Mouse (Mus musculus): ENCODE measurements around the gene Timp3.

The Timp3 gene

GRCm38 (mm10) chr10:86300293-86301116, at the start of gene Timp3:
TSS of gene Timp3 (plus strand) at chr10:86300372.
- peak in 1 of 2 experiments; percentile 63 for DNase-seq (ENCODE audit: low spot score in 2 of 2)

- DNase-seq (ENCODE audit: low spot score in 2 of 2), result no peak
Measured at GRCm38 (mm10) chr10:86256221-86256620, 44.0 kb upstream of the Timp3 start.

- no peak for DNase-seq (ENCODE audit: low spot score in 2 of 2)
Measured at GRCm38 (mm10) chr10:86257045-86257444, 43.1 kb upstream of the Timp3 start.

GRCm38 (mm10) chr10:86258046-86258445, 42.1 kb upstream of the Timp3 start:
- no peak for DNase-seq (ENCODE audit: low spot score in 2 of 2)

- no peak for DNase-seq (ENCODE audit: low spot score in 2 of 2)
Measured at GRCm38 (mm10) chr10:86258992-86259391, 41.2 kb upstream of the Timp3 start.

GRCm38 (mm10) chr10:86261725-86262124, 38.4 kb upstream of the Timp3 start:
- no peak for DNase-seq (ENCODE audit: low spot score in 2 of 2)

- no peak for DNase-seq (ENCODE audit: low spot score in 2 of 2)
Measured at GRCm38 (mm10) chr10:86264618-86265017, 35.6 kb upstream of the Timp3 start.

GRCm38 (mm10) chr10:86270254-86270653, 29.9 kb upstream of the Timp3 start:
- no peak for DNase-seq (ENCODE audit: low spot score in 2 of 2)

- no peak for DNase-seq (ENCODE audit: low spot score in 2 of 2)
Measured at GRCm38 (mm10) chr10:86272826-86273225, 27.3 kb upstream of the Timp3 start.

- DNase-seq (ENCODE audit: low spot score in 2 of 2), result no peak
Measured at GRCm38 (mm10) chr10:86273410-86274191, 26.6 kb upstream of the Timp3 start.

- no peak for DNase-seq (ENCODE audit: low spot score in 2 of 2)
Measured at GRCm38 (mm10) chr10:86275585-86275984, 24.6 kb upstream of the Timp3 start.

GRCm38 (mm10) chr10:86277327-86277726, 22.8 kb upstream of the Timp3 start:
- no peak for DNase-seq (ENCODE audit: low spot score in 2 of 2)

- DNase-seq (ENCODE audit: low spot score in 2 of 2), result no peak
Measured at GRCm38 (mm10) chr10:86278481-86278880, 21.7 kb upstream of the Timp3 start.

- no peak for DNase-seq (ENCODE audit: low spot score in 2 of 2)
Measured at GRCm38 (mm10) chr10:86279579-86280168, 20.5 kb upstream of the Timp3 start.

- no peak for DNase-seq (ENCODE audit: low spot score in 2 of 2)
Measured at GRCm38 (mm10) chr10:86281238-86281637, 18.9 kb upstream of the Timp3 start.

GRCm38 (mm10) chr10:86286508-86286907, 13.7 kb upstream of the Timp3 start:
- DNase-seq (ENCODE audit: low spot score in 2 of 2), result no peak

GRCm38 (mm10) chr10:86290109-86290771, 9.9 kb upstream of the Timp3 start:
- DNase-seq (ENCODE audit: low spot score in 2 of 2), result no peak

GRCm38 (mm10) chr10:86293880-86294279, 6.3 kb upstream of the Timp3 start:
- no peak for DNase-seq (ENCODE audit: low spot score in 2 of 2)

- no peak for DNase-seq (ENCODE audit: low spot score in 2 of 2)
Measured at GRCm38 (mm10) chr10:86294599-86295365, 5.4 kb upstream of the Timp3 start.

- DNase-seq (ENCODE audit: low spot score in 2 of 2), result no peak
Measured at GRCm38 (mm10) chr10:86295454-86296098, 4.6 kb upstream of the Timp3 start.

GRCm38 (mm10) chr10:86296111-86296510, 4.1 kb upstream of the Timp3 start:
- DNase-seq (ENCODE audit: low spot score in 2 of 2), result peak; percentile 58 to 82

Measured in spleen, postnatal 4 days (tissue).